Mouse (Mus musculus): Measurements from ENCODE around the gene Ocln. TPM values are rescaled to one million over a fixed set of nuclear protein-coding genes. Genes with fewer than 3 reads are reported as not detected.

Gene Ocln
- polyA plus RNA-seq, 1 experiment from 2014 or later, result 4.3 TPM

DNA sequence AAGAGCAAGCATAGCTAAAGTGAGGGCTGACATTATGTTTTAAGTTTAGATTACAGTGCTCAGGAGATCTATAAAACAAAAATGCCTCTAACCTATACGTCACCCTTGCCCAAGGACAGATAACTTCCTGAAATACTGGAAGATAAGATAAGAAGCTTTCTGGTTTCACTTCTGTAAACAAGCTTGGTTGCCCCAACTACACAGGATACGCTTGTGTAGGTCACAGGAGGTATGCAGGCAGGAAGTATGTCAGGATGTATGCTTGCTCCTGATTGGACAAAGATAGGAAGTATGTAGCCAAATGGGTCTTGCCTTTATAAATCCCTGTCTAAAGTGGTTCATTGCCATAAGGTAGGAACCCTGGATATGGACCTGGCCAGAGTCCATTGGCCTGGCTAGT lies 23.4 kb upstream of the Ocln start:
- Histone ChIP-seq H3K36me3 (no peaks in the 10 kb centered on the region), H3K27me3 (no peaks in the 10 kb centered on the region), H3K9me3 (no peaks in the 10 kb centered on the region), H3K9ac (replicated peaks) (no peak overlapping the region), H3K27ac (no peak overlapping the region), H3K4me3 (replicated peaks) (no peak overlapping the region), H3K4me2 (replicated peaks) (no peak overlapping the region), H3K4me1 (replicated peaks) (no peaks in the 10 kb centered on the region)
- WGBS, result 83% methylated on average over 2 of the region's 2 CpGs
- no peak for ATAC-seq

DNA sequence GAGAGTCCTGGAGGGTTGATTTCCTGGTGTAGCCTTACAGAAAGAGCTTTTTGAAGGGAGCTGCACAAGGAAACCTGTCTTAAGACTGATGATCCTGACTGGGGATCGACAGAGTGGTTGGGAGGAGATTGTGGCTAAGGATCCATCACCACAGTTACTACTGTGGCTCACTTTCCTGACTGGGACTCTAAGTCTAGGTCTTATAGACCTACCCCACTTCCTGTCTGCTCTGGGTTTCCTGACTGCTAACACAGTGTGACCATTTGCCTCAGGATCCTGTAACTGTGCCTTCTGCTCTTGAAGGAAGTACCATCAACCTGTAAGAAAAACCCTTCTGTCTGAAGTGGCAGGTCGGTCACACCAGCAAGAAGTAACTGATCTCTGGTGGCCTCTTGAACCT lies 18.2 kb upstream of the Ocln start:
- H3K27me3 ChIP-seq, result no peaks in the 10 kb centered on the region
- no peaks in the 10 kb centered on the region for H3K9me3 ChIP-seq
- ATAC-seq, result no peak
- H3K36me3 ChIP-seq, result no peaks in the 10 kb centered on the region
- no peak overlapping the region for H3K27ac ChIP-seq
- no peaks in the 10 kb centered on the region for H3K4me1 ChIP-seq (replicated peaks)
- no peak overlapping the region for H3K4me3 ChIP-seq (replicated peaks)
- H3K4me2 ChIP-seq (replicated peaks), result no peak overlapping the region
- WGBS, result 73% methylated on average over 2 of the region's 2 CpGs
- no peak overlapping the region for H3K9ac ChIP-seq (replicated peaks)

DNA sequence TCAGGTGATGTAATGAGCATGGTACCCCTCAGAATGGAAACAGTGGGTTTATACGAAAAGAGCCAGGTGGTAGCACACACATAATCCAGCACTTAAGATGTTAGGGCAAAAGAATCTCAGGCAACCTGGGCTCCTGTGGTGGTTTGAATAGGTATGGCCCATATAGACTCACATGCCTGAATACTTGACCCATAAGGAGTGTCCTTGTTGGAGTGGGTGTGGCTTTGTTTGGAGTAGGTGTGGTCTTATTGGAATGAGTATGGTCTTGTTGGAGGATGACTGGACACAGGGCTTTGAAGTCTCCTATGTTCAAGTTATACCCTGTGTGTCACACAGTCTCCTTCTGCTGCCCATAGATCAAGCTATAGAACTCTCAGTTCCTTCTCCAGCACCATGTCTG lies 15.8 kb upstream of the Ocln start:
- H3K4me1 ChIP-seq (replicated peaks), result no peaks in the 10 kb centered on the region
- no peaks in the 10 kb centered on the region for H3K9me3 ChIP-seq
- ATAC-seq, result no peak
- H3K27ac ChIP-seq, result no peak overlapping the region
- H3K4me2 ChIP-seq (replicated peaks), result no peak overlapping the region
- no peak overlapping the region for H3K4me3 ChIP-seq (replicated peaks)
- WGBS, result 94% methylated on average over 1 of the region's 1 CpGs
- H3K9ac ChIP-seq (replicated peaks), result no peak overlapping the region
- H3K36me3 ChIP-seq, result no peaks in the 10 kb centered on the region
- no peaks in the 10 kb centered on the region for H3K27me3 ChIP-seq

DNA sequence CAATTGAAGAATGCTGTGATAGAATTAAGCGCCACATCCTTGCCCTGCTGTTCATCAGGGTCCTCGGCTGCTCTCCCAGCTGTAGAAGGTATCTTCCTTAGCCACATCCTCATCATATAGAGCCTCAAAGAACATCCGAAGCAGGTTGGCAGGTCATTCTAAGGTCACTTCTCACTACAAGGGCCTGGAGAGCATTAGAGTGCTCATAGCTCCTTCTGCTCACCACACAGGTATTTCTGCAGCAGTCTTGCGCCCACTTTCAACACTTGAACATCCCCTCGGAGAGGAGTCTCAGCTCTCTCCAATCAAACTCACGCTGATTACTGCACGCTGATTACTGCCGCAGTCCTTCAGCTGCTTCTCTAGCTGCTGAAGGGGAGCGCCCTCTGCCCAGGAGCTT lies 6.9 kb upstream of the Ocln start:
- Histone ChIP-seq H3K9me3 (no peaks in the 10 kb centered on the region), H3K27me3 (peaks cover 5% of the 10 kb centered on the region; the same call in 1 of the 2 replicates), H3K27ac (no peak overlapping the region), H3K9ac (replicated peaks) (no peak overlapping the region), H3K4me3 (replicated peaks) (no peak overlapping the region), H3K36me3 (no peaks in the 10 kb centered on the region), H3K4me1 (replicated peaks) (no peaks in the 10 kb centered on the region), H3K4me2 (replicated peaks) (no peak overlapping the region)
- 80% methylated on average over 9 of the region's 9 CpGs for WGBS
- no peak for ATAC-seq

DNA sequence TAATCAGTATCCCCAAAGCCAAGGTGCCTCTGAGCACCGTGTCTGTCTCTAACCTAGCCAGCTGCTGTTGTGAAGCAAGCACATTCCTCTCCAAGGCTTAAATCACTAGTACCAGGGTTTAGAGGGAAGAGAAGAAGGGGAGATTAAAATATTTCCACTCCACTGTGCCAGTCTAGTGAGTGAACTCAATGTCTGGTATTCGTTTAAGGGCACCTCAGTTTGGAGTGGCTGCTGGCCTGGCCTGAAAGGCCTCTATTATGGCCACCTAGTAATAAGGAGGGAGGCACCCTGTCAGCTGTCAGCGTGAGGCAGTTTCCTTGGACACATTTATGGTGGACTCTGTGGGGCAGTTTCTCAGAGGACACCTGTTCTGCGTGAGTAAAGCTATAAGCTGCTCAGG lies 4.5 kb upstream of the Ocln start:
- Histone ChIP-seq H3K27me3 (peaks cover 27% of the 10 kb centered on the region), H3K9me3 (no peaks in the 10 kb centered on the region), H3K9ac (replicated peaks) (no peak overlapping the region), H3K27ac (no peak overlapping the region), H3K4me3 (replicated peaks) (no peak overlapping the region), H3K36me3 (no peaks in the 10 kb centered on the region), H3K4me2 (replicated peaks) (no peak overlapping the region), H3K4me1 (replicated peaks) (peaks cover 12% of the 10 kb centered on the region)
- ATAC-seq, result no peak
- WGBS, result 74% methylated on average over 4 of the region's 4 CpGs

DNA sequence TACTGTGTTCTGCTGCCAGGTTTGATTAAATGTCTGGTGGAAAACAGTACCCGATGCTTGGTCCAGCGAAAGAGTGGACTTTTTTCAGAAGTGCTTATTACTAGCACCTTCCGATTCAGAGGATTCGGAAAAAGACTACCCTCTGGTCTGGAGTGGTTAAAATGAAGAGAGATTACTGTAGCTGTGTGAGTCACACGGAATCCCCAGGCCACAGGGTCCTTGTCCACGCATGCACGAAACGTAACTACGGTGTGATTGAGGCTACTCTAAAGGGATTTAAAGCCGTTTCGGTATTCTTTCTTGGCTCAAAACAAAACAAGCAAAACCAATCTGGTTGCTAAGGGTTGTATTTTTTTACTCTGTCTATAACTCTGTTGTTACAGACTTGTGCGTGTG lies 522 bp upstream of the Ocln start:
- H3K9me3 ChIP-seq, result no peaks in the 10 kb centered on the region
- H3K4me3 ChIP-seq (replicated peaks), result peak overlapping the region; percentile 65
- H3K36me3 ChIP-seq, result no peaks in the 10 kb centered on the region
- peaks cover 55% of the 10 kb centered on the region for H3K27me3 ChIP-seq
- 3% methylated on average over 12 of the region's 12 CpGs for WGBS
- no peak overlapping the region for H3K27ac ChIP-seq
- H3K4me1 ChIP-seq (replicated peaks), result peaks cover 21% of the 10 kb centered on the region
- H3K9ac ChIP-seq (replicated peaks), result peak overlapping the region; percentile 65
- peak overlapping the region; percentile 99 for H3K4me2 ChIP-seq (replicated peaks)
- no peak for ATAC-seq

DNA sequence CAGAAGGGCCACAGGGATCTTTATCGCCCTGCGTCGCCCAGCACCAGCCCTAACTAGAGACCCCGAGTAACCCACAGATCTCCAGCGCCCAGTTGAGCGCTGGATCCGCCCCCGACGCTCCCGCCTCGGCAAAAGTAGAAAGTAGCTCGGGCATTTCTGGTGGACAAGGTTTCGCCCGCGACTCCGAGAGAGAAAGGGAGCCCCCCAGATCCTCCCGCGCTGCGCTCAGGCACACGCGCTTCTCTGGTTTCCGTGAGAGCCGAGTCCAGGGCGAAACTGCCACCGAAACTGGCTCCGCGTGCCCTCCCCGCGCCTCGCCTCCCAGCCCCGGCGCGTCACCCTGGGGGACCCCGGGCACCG lies 529 bp downstream of the Ocln start:
- no peaks in the 10 kb centered on the region for H3K36me3 ChIP-seq
- H3K27ac ChIP-seq, result no peak overlapping the region
- peaks cover 55% of the 10 kb centered on the region for H3K27me3 ChIP-seq
- H3K9me3 ChIP-seq, result no peaks in the 10 kb centered on the region
- peak overlapping the region; percentile 65 for H3K9ac ChIP-seq (replicated peaks)
- WGBS, result under 1% methylated on average over 34 of the region's 35 CpGs
- peak; percentile 55 for ATAC-seq
- peaks cover 21% of the 10 kb centered on the region for H3K4me1 ChIP-seq (replicated peaks)
- peak overlapping the region; percentile 99 for H3K4me2 ChIP-seq (replicated peaks)
- peak overlapping the region; percentile 65 for H3K4me3 ChIP-seq (replicated peaks)

DNA sequence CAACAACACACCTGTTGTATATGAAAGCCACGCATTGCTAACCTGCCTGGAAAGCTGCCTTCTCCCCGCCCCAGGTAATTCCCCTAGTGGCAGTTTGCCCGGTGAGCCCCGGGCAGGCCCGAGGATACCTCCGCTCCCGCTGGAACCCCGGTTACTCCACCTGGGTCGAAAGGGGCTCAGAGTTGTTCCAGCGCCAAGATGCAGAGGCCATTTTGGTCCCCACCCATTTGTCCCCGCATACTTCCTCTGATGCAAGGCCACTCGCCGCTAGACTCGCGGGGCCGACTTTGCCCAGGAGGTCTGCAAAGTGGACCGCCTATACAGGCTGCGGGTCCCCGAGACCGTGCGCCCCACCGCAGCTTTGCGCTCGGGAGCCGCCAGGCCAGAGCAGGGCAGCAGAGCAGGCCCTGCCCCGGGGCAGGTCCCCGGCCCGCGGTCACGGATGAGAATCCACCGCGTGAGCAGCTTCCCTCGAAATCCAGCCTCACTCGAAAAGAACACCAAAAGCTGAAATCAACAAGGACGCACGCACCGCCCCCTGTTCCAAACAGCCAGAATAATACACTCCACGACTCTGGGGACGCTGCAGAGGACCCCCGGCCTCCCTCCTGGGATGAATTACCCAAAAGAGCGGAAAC lies 1.0 kb downstream of the Ocln start:
- 1% methylated on average over 41 of the region's 41 CpGs for WGBS
- peaks cover 21% of the 10 kb centered on the region for H3K4me1 ChIP-seq (replicated peaks)
- H3K36me3 ChIP-seq, result no peaks in the 10 kb centered on the region
- peaks cover 55% of the 10 kb centered on the region for H3K27me3 ChIP-seq
- peak overlapping the region; percentile 65 for H3K9ac ChIP-seq (replicated peaks)
- H3K27ac ChIP-seq, result no peak overlapping the region
- H3K9me3 ChIP-seq, result no peaks in the 10 kb centered on the region
- H3K4me3 ChIP-seq (replicated peaks), result peak overlapping the region; percentile 65
- H3K4me2 ChIP-seq (replicated peaks), result peak overlapping the region; percentile 99
- ATAC-seq, result peak; percentile 43

DNA sequence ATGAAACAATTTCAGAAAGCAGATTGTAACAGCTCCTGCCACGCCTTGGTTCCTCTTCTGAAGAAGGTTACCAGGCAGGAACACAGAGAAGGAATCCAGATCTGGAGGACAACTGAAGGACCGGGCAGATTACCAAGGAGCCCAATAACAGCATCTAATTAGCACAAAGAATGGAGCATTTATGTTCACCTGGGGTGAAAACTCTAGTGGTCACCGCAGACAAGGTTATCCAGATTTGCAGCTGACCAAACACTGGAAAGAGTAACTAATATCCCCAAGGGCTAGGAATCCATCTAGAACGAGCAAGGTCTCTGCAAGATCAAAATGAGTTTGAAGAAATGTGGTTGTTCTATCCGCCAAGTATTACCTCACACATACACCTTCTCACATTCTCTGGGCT lies 5.2 kb downstream of the Ocln start:
- 88% methylated on average over 5 of the region's 5 CpGs for WGBS
- no peaks in the 10 kb centered on the region for H3K9me3 ChIP-seq
- H3K4me3 ChIP-seq (replicated peaks), result no peak overlapping the region
- peaks cover 12% of the 10 kb centered on the region for H3K4me1 ChIP-seq (replicated peaks)
- no peak overlapping the region for H3K4me2 ChIP-seq (replicated peaks)
- ATAC-seq, result no peak
- no peaks in the 10 kb centered on the region for H3K36me3 ChIP-seq
- H3K9ac ChIP-seq (replicated peaks), result no peak overlapping the region
- H3K27me3 ChIP-seq, result peaks cover 30% of the 10 kb centered on the region
- H3K27ac ChIP-seq, result no peak overlapping the region

DNA sequence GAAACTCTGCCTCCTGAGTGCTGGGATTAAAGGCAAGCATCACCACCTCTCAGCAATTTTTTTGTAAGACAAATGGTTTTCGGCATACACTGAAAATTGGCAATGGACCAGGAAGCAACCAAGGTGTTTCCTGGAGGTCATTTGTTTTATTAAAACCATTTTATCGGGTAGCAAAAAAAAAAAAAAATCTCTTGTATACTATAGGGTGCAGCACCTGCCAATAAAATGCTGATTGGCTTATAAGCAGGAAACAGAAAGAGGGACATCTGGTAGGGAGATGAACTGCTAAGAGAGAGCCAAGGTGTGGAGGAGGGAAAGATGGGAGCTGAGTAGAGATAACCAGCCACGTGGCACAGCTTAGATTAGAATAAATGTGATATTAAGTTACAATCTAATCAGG lies 7.0 kb downstream of the Ocln start:
- H3K4me1 ChIP-seq (replicated peaks), result no peaks in the 10 kb centered on the region
- WGBS, result 87% methylated on average over 3 of the region's 3 CpGs
- H3K9me3 ChIP-seq, result no peaks in the 10 kb centered on the region
- no peak overlapping the region for H3K9ac ChIP-seq (replicated peaks)
- H3K27me3 ChIP-seq, result peaks cover 12% of the 10 kb centered on the region
- no peak overlapping the region for H3K4me2 ChIP-seq (replicated peaks)
- H3K4me3 ChIP-seq (replicated peaks), result no peak overlapping the region
- no peaks in the 10 kb centered on the region for H3K36me3 ChIP-seq
- no peak for ATAC-seq
- no peak overlapping the region for H3K27ac ChIP-seq

DNA sequence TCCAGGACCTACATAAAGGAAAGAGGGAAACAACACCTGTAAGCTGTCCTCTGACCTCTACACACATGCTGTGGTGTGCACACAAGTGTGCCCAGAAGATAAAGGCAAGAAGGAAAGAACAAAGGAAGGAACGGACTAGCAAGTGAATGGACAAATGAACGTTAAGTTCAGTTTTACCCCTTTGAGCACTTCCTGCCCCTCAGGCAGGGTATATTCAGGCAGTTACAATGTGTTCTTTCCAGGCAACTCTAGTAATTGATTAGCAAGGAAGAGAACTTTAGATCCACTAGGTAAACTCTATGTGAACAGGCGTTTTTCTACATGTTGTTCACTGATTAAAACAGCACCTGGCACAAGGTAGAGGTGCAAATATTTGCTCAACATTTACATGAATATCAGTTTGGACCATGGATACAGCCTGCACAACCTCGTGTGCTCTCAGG lies 8.3 kb downstream of the Ocln start:
- no peak overlapping the region for H3K4me2 ChIP-seq (replicated peaks)
- H3K27ac ChIP-seq, result no peak overlapping the region
- WGBS, result 78% methylated on average over 4 of the region's 4 CpGs
- no peak overlapping the region for H3K4me3 ChIP-seq (replicated peaks)
- ATAC-seq, result no peak
- no peaks in the 10 kb centered on the region for H3K9me3 ChIP-seq
- H3K27me3 ChIP-seq, result no peaks in the 10 kb centered on the region
- no peaks in the 10 kb centered on the region for H3K4me1 ChIP-seq (replicated peaks)
- H3K9ac ChIP-seq (replicated peaks), result no peak overlapping the region
- H3K36me3 ChIP-seq, result no peaks in the 10 kb centered on the region

DNA sequence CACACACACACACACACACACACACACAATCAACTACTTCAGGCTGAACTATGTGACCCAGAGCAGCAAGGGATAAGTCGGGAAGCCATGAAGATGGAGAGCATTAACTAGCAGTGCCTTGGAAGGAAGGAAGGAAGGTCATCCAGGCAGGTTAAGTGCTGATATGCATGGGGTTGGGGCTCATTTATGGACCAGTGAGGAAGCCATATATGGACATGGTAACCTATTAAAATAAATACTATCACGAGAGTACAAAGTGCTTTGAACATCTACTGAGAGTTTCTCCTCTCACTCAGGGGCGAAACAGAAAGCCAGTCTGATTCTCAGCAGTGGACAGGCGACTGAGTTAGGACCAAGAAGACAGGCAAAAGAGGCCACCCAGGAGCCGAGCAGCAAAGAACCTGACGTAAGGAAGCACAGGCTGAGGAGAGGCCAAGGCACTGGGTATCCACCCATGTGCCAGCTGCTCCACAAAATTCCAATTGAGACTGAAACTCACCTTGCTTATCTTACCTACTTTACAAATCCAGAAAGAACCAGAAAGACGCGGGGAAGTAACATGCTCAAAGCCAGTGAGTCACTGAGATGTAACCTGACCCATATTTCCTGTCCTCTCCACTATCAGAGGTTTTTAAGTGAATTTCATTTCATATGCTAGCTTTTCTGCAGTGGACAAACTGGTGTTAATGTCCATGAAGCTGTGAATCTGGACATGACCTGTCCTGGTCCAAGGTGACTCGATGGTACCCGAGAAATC lies 9.3 kb downstream of the Ocln start:
- no peak overlapping the region for H3K4me2 ChIP-seq (replicated peaks)
- H3K36me3 ChIP-seq, result no peaks in the 10 kb centered on the region
- H3K4me3 ChIP-seq (replicated peaks), result no peak overlapping the region
- no peaks in the 10 kb centered on the region for H3K27me3 ChIP-seq
- no peaks in the 10 kb centered on the region for H3K4me1 ChIP-seq (replicated peaks)
- WGBS, result 82% methylated on average over 10 of the region's 10 CpGs
- no peaks in the 10 kb centered on the region for H3K9me3 ChIP-seq
- no peak overlapping the region for H3K9ac ChIP-seq (replicated peaks)
- ATAC-seq, result no peak
- H3K27ac ChIP-seq, result no peak overlapping the region

DNA sequence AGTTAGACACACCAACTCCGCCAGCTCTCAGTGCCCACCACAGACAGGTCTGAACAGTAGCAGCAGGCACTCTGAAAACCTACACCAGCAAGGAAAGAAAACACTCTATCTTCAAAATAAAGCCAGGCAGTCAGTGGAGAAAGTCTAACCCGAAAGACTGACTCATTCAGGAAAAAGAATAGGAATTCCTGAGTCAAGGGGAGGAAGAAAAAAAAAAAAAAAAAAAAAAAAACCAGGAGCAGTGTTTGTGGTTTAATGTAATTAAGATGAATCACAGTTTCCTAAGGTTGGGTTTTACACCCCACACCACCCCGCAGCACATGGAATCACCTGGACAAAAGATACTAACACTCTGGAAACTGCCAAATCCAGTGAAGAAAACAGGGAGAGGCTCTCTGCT lies 16.4 kb downstream of the Ocln start:
- Histone ChIP-seq H3K4me2 (replicated peaks) (no peak overlapping the region), H3K4me3 (replicated peaks) (no peak overlapping the region), H3K4me1 (replicated peaks) (no peaks in the 10 kb centered on the region), H3K27ac (no peak overlapping the region), H3K36me3 (no peaks in the 10 kb centered on the region), H3K27me3 (no peaks in the 10 kb centered on the region), H3K9me3 (no peaks in the 10 kb centered on the region), H3K9ac (replicated peaks) (no peak overlapping the region)
- ATAC-seq, result no peak
- 80% methylated on average over 3 of the region's 3 CpGs for WGBS

All from midbrain, embryonic 13.5 days (tissue).